Mouse (Mus musculus) intestine, postnatal 0 days (tissue): ENCODE measurements around the gene Nudt9. TPM values are rescaled to one million over a fixed set of nuclear protein-coding genes. Genes with fewer than 3 reads are reported as not detected.

Experiments used
- ATAC-seq: fragments of 200-750 bp; cut with Nextera tagmentation; 2 replicates; pipeline ENCODE4 v1.8.0; 2017; ENCODE audit warnings: mild to moderate bottlenecking, moderate TSS enrichment, moderate library complexity
- H3K27ac ChIP-seq: fragments of 300-500 bp; sonication (generic); 2 replicates; pipeline ENCODE4 v1.5.1; 2014; ENCODE audit warnings: mild to moderate bottlenecking, low read depth, low read length, moderate library complexity
- H3K27me3 ChIP-seq: fragments of 300-500 bp; sonication (generic); replicated peaks from 2 replicates; pipeline ENCODE4 v1.6.1; 2014; ENCODE audit warnings: low read length, mixed read lengths; ENCODE audit not compliant: control insufficient read depth, insufficient read depth
- H3K36me3 ChIP-seq: fragments of 300-500 bp; sonication (generic); 2 replicates; pipeline ENCODE4 v1.6.1; 2014; ENCODE audit warnings: mild to moderate bottlenecking, moderate library complexity; ENCODE audit not compliant: control insufficient read depth, insufficient read depth
- H3K4me1 ChIP-seq: fragments of 300-500 bp; sonication (generic); replicated peaks from 2 replicates; pipeline ENCODE4 v1.6.1; 2014; ENCODE audit warnings: antibody characterized with exemption, low read length, mixed read lengths; ENCODE audit not compliant: control insufficient read depth, insufficient read depth
- H3K4me2 ChIP-seq: fragments of 300-500 bp; sonication (generic); replicated peaks from 2 replicates; pipeline ENCODE4 v1.6.1; 2014; ENCODE audit warnings: low read depth, mild to moderate bottlenecking, moderate library complexity
- H3K4me3 ChIP-seq: fragments of 300-500 bp; sonication (generic); 2 replicates; pipeline ENCODE4 v1.5.1; 2014; ENCODE audit warnings: low read depth, low read length
- H3K9ac ChIP-seq: fragments of 300-500 bp; sonication (generic); 2 replicates; pipeline ENCODE4 v1.6.1; 2014; ENCODE audit warnings: mild to moderate bottlenecking, low read depth, low read length
- H3K9me3 ChIP-seq: fragments of 300-500 bp; sonication (generic); 2 replicates; pipeline ENCODE4 v1.6.1; 2016; ENCODE audit warnings: mixed run types; ENCODE audit not compliant: control insufficient read depth
- CTCF ChIP-seq: sonication (generic); IDR thresholded peaks from 2 replicates; pipeline ENCODE4 v1.5.1; 2016; ENCODE audit warnings: low read depth, mild to moderate bottlenecking, control low read depth, antibody characterized with exemption, moderate library complexity
- WGBS: fragments of 180-500 bp; shearing (Covaris S2); extraction: QIAGEN DNeasy Blood & Tissue Kit; methylation state at CpG from one replicate; pipeline ENCODE4 v1.1.7; 2014; 5-methylcytosine and 5-hydroxymethylcytosine counted together
- polyA plus RNA-seq: library from polyadenylated mRNA; unstranded; fragments of >200 nt; fragmentation: Nextera tagmentation; extraction: Ambion mirVana; gene quantifications from 2 replicates; pipeline ENCODE4 v1.2.1, GENCODE M21; 2015

Nudt9 gene
- polyA plus RNA-seq, 1 experiment from 2014 or later: 81.1 TPM

GRCm38 (mm10) chr5:104035066-104035465 lies 11.0 kb upstream of the Nudt9 start:
- H3K4me1 ChIP-seq: peaks cover 3% of the 10 kb centered on the region
- no peak overlapping the region for H3K4me3 ChIP-seq
- no peak overlapping the region for H3K4me2 ChIP-seq
- no peak overlapping the region for H3K9ac ChIP-seq
- H3K9me3 ChIP-seq: no peaks in the 10 kb centered on the region
- no peaks in the 10 kb centered on the region for H3K27me3 ChIP-seq
- ATAC-seq: no peak
- no peaks in the 10 kb centered on the region for H3K36me3 ChIP-seq
- no peak for TF ChIP-seq CTCF
- H3K27ac ChIP-seq: no peak overlapping the region

DNA sequence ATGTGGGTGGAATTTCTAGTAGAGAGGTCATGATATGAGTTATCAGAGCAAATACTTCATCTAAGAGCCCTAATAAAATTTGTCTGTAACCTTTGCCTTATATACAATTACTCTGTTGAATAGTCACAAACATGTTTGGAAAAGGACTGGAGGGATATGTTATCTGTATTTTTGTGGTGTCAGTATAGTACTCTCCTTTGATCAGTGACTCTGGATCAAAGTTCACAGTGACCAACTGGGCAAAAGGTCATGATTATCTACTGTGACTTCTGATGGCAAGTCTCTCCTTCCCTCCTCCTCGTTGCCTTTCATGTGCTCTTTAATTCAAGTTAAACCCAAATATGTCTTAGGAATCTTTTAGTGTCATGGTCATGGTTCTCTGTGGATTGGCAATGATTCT lies 10.3 kb upstream of the Nudt9 start:
- no peaks in the 10 kb centered on the region for H3K9me3 ChIP-seq
- WGBS: 24% methylated on average over 1 of the region's 1 CpGs
- no peak overlapping the region for H3K4me2 ChIP-seq
- no peak overlapping the region for H3K9ac ChIP-seq
- no peak overlapping the region for H3K4me3 ChIP-seq
- peak; percentile 80 for ATAC-seq
- no peaks in the 10 kb centered on the region for H3K36me3 ChIP-seq
- no peak for TF ChIP-seq CTCF
- H3K4me1 ChIP-seq: peaks cover 3% of the 10 kb centered on the region
- H3K27ac ChIP-seq: peak overlapping the region; percentile 41; the same call in 1 of the 2 replicates
- H3K27me3 ChIP-seq: no peaks in the 10 kb centered on the region

- H3K4me1 ChIP-seq: peaks cover 3% of the 10 kb centered on the region
- peak overlapping the region; percentile 54; the same call in 1 of the 2 replicates for H3K27ac ChIP-seq
- no peaks in the 10 kb centered on the region for H3K9me3 ChIP-seq
- H3K9ac ChIP-seq: no peak overlapping the region
- H3K36me3 ChIP-seq: no peaks in the 10 kb centered on the region
- ATAC-seq: no peak
- H3K4me3 ChIP-seq: no peak overlapping the region
- TF ChIP-seq CTCF: no peak
- WGBS: 69% methylated on average over 1 of the region's 1 CpGs
- no peaks in the 10 kb centered on the region for H3K27me3 ChIP-seq
- no peak overlapping the region for H3K4me2 ChIP-seq
Measured at GRCm38 (mm10) chr5:104036686-104037085, 9.4 kb upstream of the Nudt9 start.

DNA sequence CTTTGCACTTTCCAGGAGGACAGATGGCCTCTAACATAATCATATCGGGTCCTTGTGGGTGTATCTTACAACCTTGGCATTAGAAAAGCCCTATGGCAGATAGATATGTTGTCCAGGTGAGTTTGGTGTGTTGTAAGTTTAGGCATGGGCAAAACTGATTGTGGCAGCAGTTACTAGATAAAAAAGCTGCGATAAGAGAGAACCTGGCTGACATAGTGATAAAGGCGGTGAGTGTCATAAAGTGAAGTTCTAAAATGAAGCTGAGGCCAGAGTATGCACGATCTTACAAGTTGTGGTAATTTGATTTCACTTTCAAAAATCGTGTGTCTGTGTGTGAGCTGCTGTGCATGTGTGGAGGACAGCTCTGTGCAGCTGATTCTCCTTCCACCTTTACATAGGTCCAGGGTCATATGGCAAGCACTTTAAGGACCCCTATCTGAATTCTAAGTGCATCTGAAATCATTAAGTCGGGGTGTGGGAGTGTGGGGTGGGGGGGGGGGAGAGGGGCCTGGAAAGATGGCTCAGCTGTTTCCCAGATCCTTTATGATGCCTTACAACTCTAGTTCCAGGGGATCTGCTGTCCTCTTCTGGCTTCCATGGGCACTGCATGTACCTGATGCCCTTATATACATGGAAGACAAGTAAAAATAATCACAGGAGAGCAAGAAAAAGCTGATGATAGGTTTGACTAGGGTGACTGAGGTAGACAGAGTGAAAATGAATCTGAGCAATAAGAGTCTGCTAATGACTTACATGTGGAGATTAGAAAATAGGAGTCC lies 6.8 kb upstream of the Nudt9 start:
- H3K4me3 ChIP-seq: no peak overlapping the region
- H3K9me3 ChIP-seq: no peaks in the 10 kb centered on the region
- 34% methylated on average over 6 of the region's 6 CpGs for WGBS
- no peaks in the 10 kb centered on the region for H3K36me3 ChIP-seq
- H3K9ac ChIP-seq: no peak overlapping the region
- peaks cover 3% of the 10 kb centered on the region; the same call in 1 of the 2 replicates for H3K4me1 ChIP-seq
- peak; percentile 86 for TF ChIP-seq CTCF
- H3K4me2 ChIP-seq: peak overlapping the region; percentile 21
- H3K27me3 ChIP-seq: no peaks in the 10 kb centered on the region
- H3K27ac ChIP-seq: no peak overlapping the region
- ATAC-seq: peak; percentile 35

GRCm38 (mm10) chr5:104042906-104043305 lies 3.2 kb upstream of the Nudt9 start:
- no peaks in the 10 kb centered on the region for H3K9me3 ChIP-seq
- H3K36me3 ChIP-seq: no peaks in the 10 kb centered on the region
- WGBS: 75% methylated on average over 2 of the region's 2 CpGs
- no peak for ATAC-seq
- H3K4me3 ChIP-seq: no peak overlapping the region
- no peak overlapping the region for H3K9ac ChIP-seq
- peaks cover 5% of the 10 kb centered on the region; the same call in 1 of the 2 replicates for H3K4me1 ChIP-seq
- H3K4me2 ChIP-seq: no peak overlapping the region
- TF ChIP-seq CTCF: no peak
- no peak overlapping the region for H3K27ac ChIP-seq
- no peaks in the 10 kb centered on the region for H3K27me3 ChIP-seq

DNA sequence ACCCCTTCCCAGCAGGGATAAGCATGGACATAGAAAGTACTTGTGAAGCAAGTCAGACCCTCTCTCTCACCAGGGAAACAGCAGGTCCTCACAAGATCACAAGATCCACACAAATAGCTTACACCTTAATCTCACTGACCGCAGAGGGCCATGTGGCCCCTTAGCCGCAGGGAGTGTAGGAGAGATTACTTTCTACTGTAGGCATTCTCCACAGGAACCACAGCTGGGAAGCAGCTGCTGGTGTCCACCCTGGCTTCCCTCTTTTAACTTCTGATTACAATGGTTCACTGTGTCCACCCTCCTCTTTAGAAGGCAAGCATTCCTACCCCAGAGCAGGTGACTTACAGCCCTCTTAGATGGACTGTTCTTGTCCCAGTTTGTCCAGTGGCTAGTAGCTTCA lies 2.4 kb upstream of the Nudt9 start:
- no peak for TF ChIP-seq CTCF
- ATAC-seq: no peak
- Histone ChIP-seq H3K36me3 (no peaks in the 10 kb centered on the region), H3K4me3 (no peak overlapping the region), H3K27ac (no peak overlapping the region), H3K27me3 (no peaks in the 10 kb centered on the region), H3K4me1 (peaks cover 5% of the 10 kb centered on the region; the same call in 1 of the 2 replicates), H3K9me3 (no peaks in the 10 kb centered on the region), H3K4me2 (no peak overlapping the region), H3K9ac (no peak overlapping the region)
- 29% methylated on average over 2 of the region's 2 CpGs for WGBS
